ENCODE assay signal across 7 mouse cellular contexts in genomic region chr11:120252398-120252797, GRCm38 (mm10). TPM values are rescaled to one million over a fixed set of nuclear protein-coding genes. Genes with fewer than 3 reads are reported as not detected.
DNase-seq lines count a peak whose midpoint lies in the region; ATAC-seq and TF ChIP-seq lines count a peak whose summit lies in the region.

No protein-coding gene starts in this region.

- H3K4me1 ChIP-seq in lung, embryonic 15.5 days = peaks cover 94% of the 10 kb centered on the region
- peaks cover 52% of the 10 kb centered on the region for H3K4me1 ChIP-seq in lung, adult 2 months (ENCODE audit: control insufficient read depth, insufficient read depth, low read length)
- H3K4me1 ChIP-seq in embryonic facial prominence, embryonic 10.5 days = peaks cover 98% of the 10 kb centered on the region
- peaks cover 30% of the 10 kb centered on the region for H3K4me1 ChIP-seq in forebrain, postnatal 0 days (ENCODE audit: insufficient read depth)
- H3K4me1 ChIP-seq in midbrain, embryonic 15.5 days = peaks cover 75% of the 10 kb centered on the region

- 25% methylated on average over 5 of the region's 5 CpGs for WGBS in lung, embryonic 15.5 days
- WGBS in lung, adult 2 months = 49% methylated on average over 5 of the region's 5 CpGs
- 26% methylated on average over 5 of the region's 5 CpGs for WGBS in embryonic facial prominence, embryonic 10.5 days
- WGBS in forebrain, postnatal 0 days = 27% methylated on average over 5 of the region's 5 CpGs
- 22% methylated on average over 5 of the region's 5 CpGs for WGBS in midbrain, embryonic 15.5 days

- H3K9me3 ChIP-seq in lung, embryonic 15.5 days = no peaks in the 10 kb centered on the region
- no peaks in the 10 kb centered on the region for H3K9me3 ChIP-seq in embryonic facial prominence, embryonic 10.5 days
- H3K9me3 ChIP-seq in forebrain, postnatal 0 days (ENCODE audit: low read length) = no peaks in the 10 kb centered on the region
- no peaks in the 10 kb centered on the region for H3K9me3 ChIP-seq in midbrain, embryonic 15.5 days

- no peak overlapping the region for H3K9ac ChIP-seq in lung, embryonic 15.5 days
- no peak overlapping the region for H3K9ac ChIP-seq in forebrain, postnatal 0 days
- no peak overlapping the region for H3K9ac ChIP-seq in midbrain, embryonic 15.5 days

- no peak for TF ChIP-seq CTCF in lung, adult 2 months (IDR thresholded peaks at IDR 0.05; ENCODE audit: insufficient read depth, low read length)
- TF ChIP-seq CTCF in forebrain, postnatal 0 days (IDR thresholded peaks at IDR 0.05; ENCODE audit: low read depth) = 0 out of 2 replicates have a peak, but pooled peaks have one; percentile 23

- DNase-seq in lung, adult 2 months = no peak
- no peak for DNase-seq in embryonic facial prominence, embryonic 10.5 days (ENCODE audit: low spot score)
- no peak for DNase-seq in forebrain, postnatal 0 days
- DNase-seq in ovary, adult 18-20 months (ENCODE audit: low spot score) = no peak

- H3K36me3 ChIP-seq in lung, embryonic 15.5 days = no peaks in the 10 kb centered on the region
- peaks cover 81% of the 10 kb centered on the region for H3K36me3 ChIP-seq in embryonic facial prominence, embryonic 10.5 days (replicated peaks)
- no peaks in the 10 kb centered on the region for H3K36me3 ChIP-seq in forebrain, postnatal 0 days (ENCODE audit: insufficient read depth)
- no peaks in the 10 kb centered on the region for H3K36me3 ChIP-seq in midbrain, embryonic 15.5 days (replicated peaks)

- H3K4me3 ChIP-seq in lung, embryonic 15.5 days = no peak overlapping the region
- no peak overlapping the region for H3K4me3 ChIP-seq in lung, adult 2 months (replicated peaks; ENCODE audit: extremely low read depth, low read depth, low read length)
- peak overlapping the region; percentile 37 for H3K4me3 ChIP-seq in embryonic facial prominence, embryonic 10.5 days
- H3K4me3 ChIP-seq in forebrain, postnatal 0 days (ENCODE audit: low read depth, low read length) = no peak overlapping the region
- H3K4me3 ChIP-seq in midbrain, embryonic 15.5 days = no peak overlapping the region

- peak overlapping the region; percentile 94 for H3K27ac ChIP-seq in lung, embryonic 15.5 days
- peak overlapping the region; percentile 70 for H3K27ac ChIP-seq in embryonic facial prominence, embryonic 10.5 days (replicated peaks)
- no peak overlapping the region for H3K27ac ChIP-seq in forebrain, postnatal 0 days (ENCODE audit: low read depth, low read length)
- 0 out of 2 replicates have a peak overlapping the region, but pooled peaks have one; percentile 35 for H3K27ac ChIP-seq in midbrain, embryonic 15.5 days

- no peak for ATAC-seq in lung, embryonic 15.5 days (ENCODE audit: borderline replicate concordance, extremely low read depth, low FRiP score, low TSS enrichment)
- no peak for ATAC-seq in forebrain, postnatal 0 days
- ATAC-seq in midbrain, embryonic 15.5 days (replicated peaks) = no peak
- ATAC-seq in erythroid progenitor cell, adult 5-6 weeks (replicated peaks; ENCODE audit: low FRiP score, poor library complexity, severe bottlenecking) = no peak

- TF ChIP-seq POLR2A in lung, adult 2 months (IDR thresholded peaks at IDR 0.05; ENCODE audit: borderline replicate concordance, extremely low read depth, low read depth, low read length) = no peak

- H3K27me3 ChIP-seq in lung, embryonic 15.5 days = no peaks in the 10 kb centered on the region
- no peaks in the 10 kb centered on the region for H3K27me3 ChIP-seq in embryonic facial prominence, embryonic 10.5 days (replicated peaks; ENCODE audit: low read depth, poor library complexity, severe bottlenecking)
- no peaks in the 10 kb centered on the region for H3K27me3 ChIP-seq in forebrain, postnatal 0 days (ENCODE audit: insufficient read depth, low read length)
- H3K27me3 ChIP-seq in midbrain, embryonic 15.5 days (replicated peaks) = no peaks in the 10 kb centered on the region

- H3K4me2 ChIP-seq in lung, embryonic 15.5 days = peak overlapping the region; percentile 28; the same call in 1 of the 2 replicates
- no peak overlapping the region for H3K4me2 ChIP-seq in forebrain, postnatal 0 days (ENCODE audit: low read depth)
- H3K4me2 ChIP-seq in midbrain, embryonic 15.5 days = no peak overlapping the region

RNA-seq across cellular contexts. Expression of gene Bahcc1, which starts 19.7 kb away (rescaled TPM):
- polyA plus RNA-seq in lung, embryonic 15.5 days (2015; fragmentation: Nextera tagmentation; extraction: Ambion mirVana) = 8.7 and 9.2 TPM in 2 replicates
- polyA plus RNA-seq in lung, adult 2 months (2012; rRNA removed) = 10.8 and 12.4 TPM in 2 replicates
- polyA plus RNA-seq in embryonic facial prominence, embryonic 10.5 days (2016; fragmentation: Nextera tagmentation; extraction: Ambion mirVana) = 18.0 and 18.4 TPM in 2 replicates
- 19.3 and 26.5 TPM in 2 replicates for total RNA-seq in forebrain, postnatal 0 days (2014; rRNA removed)
- polyA plus RNA-seq in forebrain, postnatal 0 days (2015; fragmentation: Nextera tagmentation; extraction: Ambion mirVana) = 3.9 and 6.5 TPM in 2 replicates
- polyA plus RNA-seq in midbrain, embryonic 15.5 days (2015; fragmentation: Nextera tagmentation; extraction: Ambion mirVana) = 16.2 and 16.7 TPM in 2 replicates
- 2.5 and 2.9 TPM in 2 replicates for total RNA-seq in erythroid progenitor cell, adult 5-6 weeks (2015; ENCODE audit: low replicate concordance)
- 1.4 TPM in 2 replicates for total RNA-seq in erythroid progenitor cell, adult 5-6 weeks (2017; ENCODE audit: low replicate concordance)
